Mouse (Mus musculus) forebrain, embryonic 16.5 days (tissue): ENCODE data around the gene Trpm8. TPM values are rescaled to one million over a fixed set of nuclear protein-coding genes. Genes with fewer than 3 reads are reported as not detected.

Source experiments
- ATAC-seq: fragments of 200-750 bp; cut with Nextera tagmentation; 2 replicates; pipeline ENCODE4 v1.8.0; 2017; ENCODE audit warnings: mild to moderate bottlenecking, moderate library complexity
- H3K27ac ChIP-seq: fragments of 300-500 bp; sonication (generic); 2 replicates; pipeline ENCODE4 v1.5.1; 2014; ENCODE audit warnings: low read length, control low read depth
- H3K27me3 ChIP-seq: fragments of 300-500 bp; sonication (generic); replicated peaks from 2 replicates; pipeline ENCODE4 v1.6.1; 2014; ENCODE audit warnings: low read length; ENCODE audit not compliant: control insufficient read depth, insufficient read depth
- H3K36me3 ChIP-seq: fragments of 300-500 bp; sonication (generic); 2 replicates; pipeline ENCODE4 v1.6.1; 2014; ENCODE audit not compliant: control insufficient read depth, insufficient read depth
- H3K4me1 ChIP-seq: fragments of 300-500 bp; sonication (generic); replicated peaks from 2 replicates; pipeline ENCODE4 v1.6.1; 2014; ENCODE audit warnings: low read length; ENCODE audit not compliant: control insufficient read depth, insufficient read depth
- H3K4me2 ChIP-seq: fragments of 300-500 bp; sonication (generic); 2 replicates; pipeline ENCODE4 v1.6.1; 2014; ENCODE audit warnings: mild to moderate bottlenecking, low read length, control low read depth
- H3K4me3 ChIP-seq: fragments of 300-500 bp; sonication (generic); replicated peaks from 2 replicates; pipeline ENCODE4 v1.5.1; 2014; ENCODE audit warnings: mild to moderate bottlenecking, low read length, control low read depth
- H3K9ac ChIP-seq: fragments of 300-500 bp; sonication (generic); replicated peaks from 2 replicates; pipeline ENCODE4 v1.6.1; 2014; ENCODE audit warnings: low read depth, low read length, control low read depth
- H3K9me3 ChIP-seq: fragments of 300-500 bp; sonication (generic); 2 replicates; pipeline ENCODE4 v1.6.1; 2016; ENCODE audit warnings: low read length; ENCODE audit not compliant: control insufficient read depth
- WGBS: fragments of 180-500 bp; shearing (Covaris S2); extraction: QIAGEN DNeasy Blood & Tissue Kit; methylation state at CpG from one replicate; pipeline ENCODE4 v1.1.7; 2014; 5-methylcytosine and 5-hydroxymethylcytosine counted together
- polyA plus RNA-seq: library from polyadenylated mRNA; unstranded; fragments of >200 nt; fragmentation: Nextera tagmentation; extraction: Ambion mirVana; gene quantifications from 2 replicates; pipeline ENCODE4 v1.2.1, GENCODE M21; 2015

Gene Trpm8
- polyA plus RNA-seq, 1 experiment from 2014 or later: 0.09 TPM

DNA sequence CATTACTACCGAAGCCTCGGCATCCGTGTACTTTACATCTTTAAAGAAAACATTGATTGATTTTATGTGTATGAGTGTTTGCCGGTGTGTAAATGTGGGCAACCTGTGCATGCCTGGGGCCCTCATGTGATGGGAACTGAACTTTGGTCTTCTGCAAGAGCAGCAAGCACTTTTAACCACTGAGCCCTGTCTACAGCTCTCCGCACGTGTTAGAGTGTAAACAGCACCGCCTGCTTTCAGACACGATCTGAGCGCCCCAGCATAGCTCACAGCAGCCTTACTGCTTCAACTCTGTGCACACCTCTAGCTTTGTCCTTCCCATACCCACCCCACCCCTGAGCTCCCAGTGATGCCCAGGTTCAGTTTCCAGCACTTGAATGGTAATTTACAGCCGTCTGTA lies 144.6 kb downstream of the Trpm8 start:
- Histone ChIP-seq H3K9ac (no peak overlapping the region), H3K9me3 (no peaks in the 10 kb centered on the region), H3K36me3 (no peaks in the 10 kb centered on the region), H3K27ac (no peak overlapping the region; the same call in 1 of the 2 replicates), H3K4me1 (peaks cover 3% of the 10 kb centered on the region), H3K4me2 (no peak overlapping the region), H3K27me3 (no peaks in the 10 kb centered on the region), H3K4me3 (no peak overlapping the region)
- 82% methylated on average over 10 of the region's 10 CpGs for WGBS
- 0 out of 2 replicates have a peak, but pooled peaks have one; percentile 5 for ATAC-seq

DNA sequence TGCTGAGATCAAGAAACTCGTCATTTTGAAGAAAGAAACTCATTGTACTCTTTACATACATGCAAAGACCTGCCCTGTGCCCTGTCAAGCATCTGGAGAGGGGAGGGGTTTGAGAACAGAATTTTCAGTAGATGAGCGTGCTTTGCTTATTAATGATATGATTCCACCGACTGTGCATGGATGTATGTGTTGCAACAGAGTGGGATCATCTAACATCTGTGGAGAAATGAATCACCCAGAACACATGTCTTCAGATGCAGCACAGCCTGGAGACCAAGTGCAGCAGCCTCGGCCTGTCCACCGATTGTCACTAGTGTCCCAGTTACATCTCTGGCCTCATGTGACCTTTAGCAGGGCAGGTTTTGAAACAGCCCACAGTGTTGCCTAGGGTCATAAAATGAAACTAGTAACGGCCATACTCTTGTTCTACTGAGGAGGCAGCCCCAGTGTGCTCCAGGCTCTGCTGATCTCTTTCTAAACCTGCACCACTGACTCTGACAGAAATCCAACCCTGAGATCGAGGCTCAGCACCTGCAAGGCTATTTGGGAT lies 145.5 kb downstream of the Trpm8 start:
- H3K27me3 ChIP-seq: no peaks in the 10 kb centered on the region
- H3K4me1 ChIP-seq: peaks cover 3% of the 10 kb centered on the region
- no peak overlapping the region for H3K9ac ChIP-seq
- no peaks in the 10 kb centered on the region for H3K9me3 ChIP-seq
- H3K4me3 ChIP-seq: no peak overlapping the region
- no peak overlapping the region for H3K4me2 ChIP-seq
- H3K27ac ChIP-seq: peak overlapping the region; percentile 80
- 67% methylated on average over 7 of the region's 7 CpGs for WGBS
- H3K36me3 ChIP-seq: no peaks in the 10 kb centered on the region
- no peak for ATAC-seq

DNA sequence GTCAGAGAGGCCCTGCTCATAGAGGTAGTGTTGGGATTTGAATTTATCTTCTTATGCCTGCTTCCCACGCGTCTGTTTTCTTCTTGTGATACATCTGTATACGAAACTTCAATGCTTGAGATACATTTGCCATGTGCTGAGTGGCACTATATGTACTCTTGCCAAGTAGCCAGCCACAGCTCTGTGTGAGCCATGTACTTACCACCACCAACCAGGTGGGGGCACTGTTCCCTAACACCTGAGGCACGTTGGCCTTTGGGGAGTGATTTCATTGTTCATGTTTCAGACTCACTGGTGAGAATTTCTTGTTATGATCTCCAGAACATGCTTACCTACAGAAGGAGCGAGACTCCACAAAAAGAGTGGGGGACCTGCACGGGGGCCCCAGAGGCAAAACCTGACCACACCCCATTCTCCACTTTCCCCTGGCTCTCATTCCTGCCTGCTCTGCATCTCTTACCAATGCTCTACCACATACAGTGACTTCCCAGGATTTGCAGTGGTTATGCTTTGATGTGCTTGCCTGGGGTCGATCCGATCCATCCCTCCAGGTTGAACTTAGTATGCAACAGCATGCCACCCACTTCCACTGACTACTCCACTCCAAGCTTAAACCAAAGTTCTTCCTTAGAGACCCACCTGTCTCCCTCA lies 147.3 kb downstream of the Trpm8 start:
- no peak overlapping the region for H3K4me2 ChIP-seq
- no peaks in the 10 kb centered on the region for H3K27me3 ChIP-seq
- no peaks in the 10 kb centered on the region for H3K9me3 ChIP-seq
- no peak overlapping the region for H3K4me3 ChIP-seq
- 20% methylated on average over 8 of the region's 8 CpGs for WGBS
- no peaks in the 10 kb centered on the region for H3K36me3 ChIP-seq
- H3K4me1 ChIP-seq: peaks cover 3% of the 10 kb centered on the region
- no peak overlapping the region for H3K9ac ChIP-seq
- peak; percentile 79 for ATAC-seq
- no peak overlapping the region for H3K27ac ChIP-seq

DNA sequence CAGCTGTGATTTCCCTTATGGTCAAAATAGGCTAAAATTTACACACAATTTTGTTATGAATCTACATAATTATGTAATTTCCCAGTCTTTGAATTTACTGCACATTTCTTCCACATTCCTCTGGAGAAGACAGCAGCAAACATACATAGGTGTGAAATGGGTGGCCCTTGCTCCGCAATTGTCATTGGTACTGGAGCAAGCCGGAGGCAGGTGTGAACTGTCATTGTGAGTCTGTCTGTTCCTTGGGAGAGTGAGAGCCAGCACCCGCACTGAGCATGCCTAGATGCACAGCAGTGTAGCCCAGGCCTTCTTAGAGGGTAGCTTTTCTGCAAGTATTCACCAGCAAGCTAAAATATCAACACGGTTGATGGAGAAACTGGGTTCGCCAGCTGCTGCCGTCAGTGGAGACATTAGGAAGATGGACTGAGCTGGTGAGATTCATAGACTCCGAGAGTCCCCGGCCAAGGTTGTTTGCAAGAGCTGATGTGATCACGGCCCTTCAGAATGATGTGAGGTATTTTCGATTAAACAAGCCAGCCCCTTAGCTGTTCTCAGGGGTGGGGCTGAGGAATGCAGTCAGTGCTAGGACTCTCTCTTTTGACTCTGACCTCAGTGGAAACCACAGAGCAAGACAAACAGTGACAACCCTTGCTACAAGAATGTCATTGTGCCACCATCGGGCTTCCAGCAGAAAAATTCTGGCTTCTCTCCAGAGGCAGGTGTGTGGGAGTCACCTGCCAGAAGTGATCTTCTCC lies 150.7 kb downstream of the Trpm8 start:
- no peaks in the 10 kb centered on the region for H3K9me3 ChIP-seq

DNA sequence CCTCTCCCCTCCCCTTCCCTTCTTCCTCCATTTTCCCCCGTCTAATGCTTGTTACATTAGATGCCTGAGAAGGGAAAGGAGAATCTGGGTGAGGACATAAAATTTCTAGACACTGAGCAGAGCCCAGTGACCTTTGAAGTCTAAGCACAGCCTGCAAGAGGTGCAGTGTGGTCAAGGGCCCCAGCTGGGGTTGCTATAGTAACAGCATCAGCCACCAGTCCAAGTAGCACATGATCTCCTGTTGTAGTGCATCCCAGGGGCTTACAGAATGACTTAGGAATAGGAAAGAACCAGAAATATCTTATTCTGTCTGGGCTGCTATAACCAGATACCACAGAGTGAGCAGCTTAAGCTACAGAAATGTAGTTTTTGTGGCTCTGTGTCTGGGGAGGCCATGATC lies 152.0 kb downstream of the Trpm8 start:
- Histone ChIP-seq H3K4me3 (no peak overlapping the region), H3K27ac (no peak overlapping the region), H3K9me3 (no peaks in the 10 kb centered on the region), H3K4me2 (no peak overlapping the region), H3K9ac (no peak overlapping the region), H3K36me3 (no peaks in the 10 kb centered on the region), H3K27me3 (no peaks in the 10 kb centered on the region), H3K4me1 (peaks cover 3% of the 10 kb centered on the region)
- WGBS: 45% methylated on average over 1 of the region's 1 CpGs
- ATAC-seq: no peak

More for the DNA sequence above, 150.7 kb downstream of the Trpm8 start:
- Histone ChIP-seq H3K27ac (no peak overlapping the region), H3K4me1 (peaks cover 3% of the 10 kb centered on the region), H3K36me3 (no peaks in the 10 kb centered on the region), H3K4me2 (no peak overlapping the region), H3K9ac (no peak overlapping the region), H3K27me3 (no peaks in the 10 kb centered on the region), H3K4me3 (no peak overlapping the region)
- 83% methylated on average over 11 of the region's 11 CpGs for WGBS
- ATAC-seq: no peak

DNA sequence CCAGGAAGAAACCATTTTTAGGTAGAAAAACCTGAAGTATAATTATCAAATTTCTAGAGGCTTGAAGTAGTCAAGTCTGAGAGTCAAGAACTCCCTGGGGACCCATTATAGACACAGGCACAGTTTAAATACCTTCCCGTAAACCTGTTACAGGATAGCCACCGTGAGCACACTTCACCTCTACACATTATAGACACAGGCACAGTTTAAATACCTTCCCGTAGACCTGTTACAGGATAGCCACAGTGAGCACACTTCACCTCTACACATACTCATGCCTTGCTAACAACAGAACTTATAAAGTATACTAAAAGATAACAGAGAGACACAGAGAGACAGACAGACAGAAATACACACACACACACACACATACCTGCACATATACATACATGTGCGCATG lies 153.8 kb downstream of the Trpm8 start:
- Histone ChIP-seq H3K9ac (no peak overlapping the region), H3K4me1 (no peaks in the 10 kb centered on the region), H3K4me2 (no peak overlapping the region), H3K9me3 (no peaks in the 10 kb centered on the region), H3K27me3 (no peaks in the 10 kb centered on the region), H3K4me3 (no peak overlapping the region), H3K36me3 (no peaks in the 10 kb centered on the region), H3K27ac (no peak overlapping the region)
- WGBS: 91% methylated on average over 4 of the region's 4 CpGs
- no peak for ATAC-seq

DNA sequence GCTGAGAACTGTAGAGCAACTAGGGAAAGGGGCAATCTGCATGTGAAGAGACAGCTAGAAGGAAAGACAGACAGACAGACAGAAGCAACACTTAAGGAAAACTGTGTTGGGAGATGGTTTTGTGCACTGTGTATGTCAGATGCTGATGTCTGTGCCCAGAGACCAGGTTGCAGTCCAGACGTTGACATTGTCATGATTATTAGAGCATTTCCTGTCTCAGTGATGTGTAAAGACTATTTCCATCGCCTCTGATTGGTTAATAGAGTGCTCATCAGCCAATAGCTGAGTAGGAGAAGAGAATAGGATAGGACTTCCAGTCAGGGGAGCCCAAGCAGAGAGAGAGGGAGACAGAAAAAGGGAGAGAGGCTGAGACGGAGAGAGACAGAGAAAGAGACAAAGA lies 155.1 kb downstream of the Trpm8 start:
- no peak overlapping the region for H3K4me2 ChIP-seq
- H3K9me3 ChIP-seq: no peaks in the 10 kb centered on the region
- no peaks in the 10 kb centered on the region for H3K4me1 ChIP-seq
- no peaks in the 10 kb centered on the region for H3K36me3 ChIP-seq
- no peak overlapping the region for H3K27ac ChIP-seq
- H3K9ac ChIP-seq: no peak overlapping the region
- 33% methylated on average over 3 of the region's 3 CpGs for WGBS
- ATAC-seq: no peak
- H3K4me3 ChIP-seq: no peak overlapping the region
- H3K27me3 ChIP-seq: no peaks in the 10 kb centered on the region

- Histone ChIP-seq H3K4me2 (no peak overlapping the region), H3K9ac (no peak overlapping the region), H3K36me3 (no peaks in the 10 kb centered on the region), H3K4me1 (no peaks in the 10 kb centered on the region), H3K9me3 (no peaks in the 10 kb centered on the region), H3K4me3 (no peak overlapping the region), H3K27me3 (no peaks in the 10 kb centered on the region), H3K27ac (no peak overlapping the region)
- ATAC-seq: no peak
- WGBS: 47% methylated on average over 6 of the region's 6 CpGs
Measured at GRCm38 (mm10) chr1:88433096-88433883, 155.8 kb downstream of the Trpm8 start.

DNA sequence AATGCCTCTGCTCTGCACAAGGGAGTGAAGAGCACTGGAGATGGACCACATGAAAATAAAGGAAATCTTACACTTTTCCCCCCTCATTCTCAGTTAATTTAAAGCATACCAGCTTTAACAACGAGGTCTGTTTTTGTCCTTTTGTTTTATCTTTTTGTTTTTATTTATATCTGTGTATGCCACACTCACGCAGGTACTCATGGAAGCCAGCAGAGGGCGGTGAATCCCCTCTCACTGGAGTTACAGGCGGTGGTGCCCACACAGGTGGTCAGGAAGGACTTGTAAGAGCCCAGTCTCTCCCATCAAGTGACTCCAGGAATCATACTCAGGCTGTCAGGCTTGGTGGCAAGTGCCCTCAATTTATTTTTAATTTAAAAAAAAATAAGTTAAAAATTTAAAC lies 156.6 kb downstream of the Trpm8 start:
- Histone ChIP-seq H3K4me3 (no peak overlapping the region), H3K36me3 (no peaks in the 10 kb centered on the region), H3K27me3 (no peaks in the 10 kb centered on the region), H3K9ac (no peak overlapping the region), H3K27ac (no peak overlapping the region), H3K4me1 (no peaks in the 10 kb centered on the region), H3K4me2 (no peak overlapping the region), H3K9me3 (no peaks in the 10 kb centered on the region)
- ATAC-seq: no peak
- WGBS: 69% methylated on average over 4 of the region's 4 CpGs
